ENCODE assay signal across 25 mouse cellular contexts in the genomic region with DNA sequence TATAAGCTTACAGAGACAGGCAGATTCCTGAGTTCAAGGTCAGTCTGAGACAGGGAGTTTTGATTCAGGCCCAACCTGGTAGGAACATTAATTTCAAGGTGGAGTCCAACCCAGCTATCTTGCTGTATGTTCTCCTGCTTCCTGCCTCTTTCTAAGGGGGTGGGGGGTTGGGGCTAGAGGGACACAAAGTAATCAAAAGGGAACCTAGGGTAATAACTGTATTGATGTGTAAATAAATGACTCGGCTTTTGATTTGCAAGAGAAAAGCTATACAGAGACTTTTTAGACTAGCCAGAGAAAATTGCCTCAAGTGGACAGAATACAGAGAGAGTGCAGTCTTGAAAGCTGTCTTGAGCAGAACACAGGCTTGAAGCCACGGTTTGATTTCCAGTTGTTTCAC.
DNase-seq lines count a peak whose midpoint lies in the region; ATAC-seq and TF ChIP-seq lines count a peak whose summit lies in the region.
"Had no signal": no experiment of that assay in that cellular context is flagged by ENCODE, and none has a peak within 500 bp of the region (broad histone marks: within the 10 kb centered on the region; RNA-seq: fewer than 3 reads in every experiment).

No protein-coding gene starts in this region.

- DNase-seq in ES-CJ7 (ENCODE audit: low read depth, low spot score) (peak; percentile 64), ES-E14 (ENCODE audit: low read depth, low spot score) (peak; percentile 28), R1 (ENCODE audit: low read depth, low spot score) (peak; percentile 54), ZHBTc4 (ENCODE audit: low read depth, low spot score) (peak; percentile 70)
- no peak for DNase-seq in adrenal gland, postnatal 10 days
- no peak for DNase-seq in thymus, postnatal 0 days (ENCODE audit: low spot score)
- DNase-seq: adrenal gland, adult 2 months; adrenal gland, adult 8-10 months; adrenal gland, postnatal 14 days; adrenal gland, postnatal 25 days; adrenal gland, postnatal 36 days; cerebellum, adult 11 months; cerebellum, adult 11-12 months; cerebellum, adult 18-20 months; cerebellum, adult 2 months; cerebellum, adult 8-10 months; cerebellum, adult 9-10 months; cerebellum, adult 9-11 months had no signal

- no peaks in the 10 kb centered on the region for H3K27me3 ChIP-seq in kidney, embryonic 15.5 days
- H3K27me3 ChIP-seq: CH12.LX, Patski had no signal

- H3K36me3 ChIP-seq in ES-E14 (ENCODE audit: control insufficient read depth, insufficient read depth, low read length, poor library complexity, severe bottlenecking) = no peaks in the 10 kb centered on the region
- H3K36me3 ChIP-seq in kidney, embryonic 15.5 days = no peaks in the 10 kb centered on the region
- H3K36me3 ChIP-seq: G1E had no signal

- H3K9me3 ChIP-seq in ES-E14 (ENCODE audit: control insufficient read depth, insufficient read depth, low read depth, low read length) = no peaks in the 10 kb centered on the region
- H3K9me3 ChIP-seq in kidney, embryonic 15.5 days (replicated peaks) = no peaks in the 10 kb centered on the region

- H3K4me2 ChIP-seq in kidney, embryonic 15.5 days = no peak overlapping the region

- no peak overlapping the region for H3K4me3 ChIP-seq in ES-E14 (ENCODE audit: insufficient read depth in 1 of 2, low read depth in 1 of 2, low read length in 2 of 2, poor library complexity in 1 of 2, severe bottlenecking in 1 of 2)
- H3K4me3 ChIP-seq in kidney, embryonic 15.5 days (replicated peaks) = no peak overlapping the region

- ATAC-seq in kidney, embryonic 15.5 days (replicated peaks; ENCODE audit: low FRiP score) = no peak
- no peak for ATAC-seq in erythroid progenitor cell, adult 5-6 weeks (replicated peaks; ENCODE audit: low FRiP score, poor library complexity, severe bottlenecking)
- ATAC-seq: activated CD4-positive, CD25-positive, alpha-beta regulatory T cell, adult 4 months; CD4-positive, CD25-positive, alpha-beta regulatory T cell, adult 4 months; Patski had no signal

- WGBS in kidney, embryonic 15.5 days = 72% methylated on average over 2 of the region's 2 CpGs

- in situ Hi-C loops in ES-E14 (cut with MboI; ENCODE audit: low sequenced_read_pairs in 2 of 2, unreplicated experiment in 2 of 2) = no loop called here

- peaks cover 0 to 8% of the 10 kb centered on the region in 2 experiments; a peak in 3 of 4 replicates for H3K4me1 ChIP-seq in ES-E14 (ENCODE audit: control insufficient read depth in 2 of 2, insufficient read depth in 2 of 2, low read length in 2 of 2, poor library complexity in 1 of 2)
- H3K4me1 ChIP-seq in kidney, embryonic 15.5 days = no peaks in the 10 kb centered on the region

- H3K9ac ChIP-seq in ES-E14 (ENCODE audit: insufficient read depth, low read depth, low read length, poor library complexity, severe bottlenecking) = no peak overlapping the region
- H3K9ac ChIP-seq in kidney, embryonic 15.5 days = no peak overlapping the region

- H3K27ac ChIP-seq in ES-E14 (ENCODE audit: insufficient read depth, low read depth, low read length, poor library complexity, severe bottlenecking) = peak overlapping the region; percentile 53; the same call in 1 of the 2 replicates
- no peak overlapping the region for H3K27ac ChIP-seq in kidney, embryonic 15.5 days

TF ChIP-seq in ES-E14, 5 proteins besides CTCF, POLR2A, EP300 and RAD21:
- TF ChIP-seq HCFC1 (IDR thresholded peaks at IDR 0.05; ENCODE audit: borderline replicate concordance, insufficient read depth, low read length) (no peak), ZNF384 (IDR thresholded peaks at IDR 0.05; ENCODE audit: low read depth, low read length) (no peak), MAFK (IDR thresholded peaks at IDR 0.05; ENCODE audit: insufficient read depth, low read depth, low read length) (no peak), ZC3H11A (IDR thresholded peaks at IDR 0.05; ENCODE audit: borderline replicate concordance, low read depth, low read length) (no peak), CHD2 (IDR thresholded peaks at IDR 0.05; ENCODE audit: low read depth, low read length) (no peak)
TF ChIP-seq in ES-E14: peak in this region for 0.

Comparison
In these comparisons a context has a peak if more than half of its experiments do, and no peak if none do; other contexts are left out.
1. DNase-seq: peak in ES-CJ7 (single experiment), ES-E14 (single experiment), R1 (single experiment) and ZHBTc4 (single experiment); none in adrenal gland, postnatal 10 days (single experiment) and thymus, postnatal 0 days (single experiment).